Mouse (Mus musculus): ENCODE results near the gene Fhad1. TPM values are rescaled to one million over a fixed set of nuclear protein-coding genes. Genes with fewer than 3 reads are reported as not detected.
A peak's percentile ranks its signal among the peaks of the same experiment; 100 is the strongest.

Fhad1 gene
- polyA plus RNA-seq, 1 experiment: 0.07 TPM

DNA sequence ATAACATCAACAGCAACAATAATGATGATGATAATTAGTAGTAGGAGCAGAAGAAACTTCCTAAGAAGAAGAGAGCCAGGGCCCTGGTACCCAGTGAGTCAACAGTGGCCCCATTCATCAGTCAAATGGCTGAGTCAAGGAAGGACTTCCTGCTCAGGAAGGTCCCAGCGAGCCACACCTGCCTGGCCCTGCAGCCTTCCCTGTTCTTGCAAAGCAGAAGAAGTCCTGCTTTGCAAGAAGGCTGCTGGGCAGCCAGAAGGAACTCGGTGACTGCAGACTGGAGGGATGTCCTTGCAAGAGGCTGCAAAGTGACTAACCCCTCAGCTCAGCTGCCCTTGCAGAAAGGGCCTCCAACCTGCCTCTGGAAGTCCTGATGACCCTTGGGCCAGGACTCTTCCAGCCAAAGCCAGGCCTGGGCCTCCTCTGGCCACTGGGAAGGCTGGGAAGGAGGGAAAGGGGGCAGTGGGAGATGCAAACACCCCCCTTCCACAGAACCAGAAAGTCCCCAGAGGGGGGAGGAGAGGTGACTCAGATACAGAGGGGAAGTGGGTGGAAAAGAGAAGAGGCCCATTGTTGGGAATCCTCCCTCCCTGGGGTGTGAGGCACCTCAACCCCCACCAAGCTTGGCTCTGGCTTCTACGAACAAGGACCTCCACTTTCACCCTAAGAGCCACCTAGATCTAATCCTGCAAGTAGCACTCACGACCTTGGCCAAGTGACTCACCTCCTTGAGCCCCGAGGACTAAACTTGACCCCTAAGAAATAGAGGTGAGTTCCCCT, 145.3 kb downstream of the Fhad1 start:
- H3K79me3 ChIP-seq (ENCODE audit: low read depth): peaks cover 7% of the 10 kb centered on the region
- peaks cover 5% of the 10 kb centered on the region for H3K36me3 ChIP-seq (ENCODE audit: control insufficient read depth, insufficient read depth)
- no peak overlapping the region for H3K4me3 ChIP-seq (ENCODE audit: insufficient read depth, poor library complexity, severe bottlenecking)
- no peaks in the 10 kb centered on the region for H3K27me3 ChIP-seq (ENCODE audit: control insufficient read depth, insufficient read depth, insufficient read length)
- TF ChIP-seq MAX (IDR thresholded peaks at IDR 0.05) (no peak), USF1 (IDR thresholded peaks at IDR 0.05; ENCODE audit: low read depth) (no peak), CTCF (IDR thresholded peaks at IDR 0.05; ENCODE audit: control insufficient read depth, insufficient read depth, insufficient read length) (no peak), MYOG (IDR thresholded peaks at IDR 0.05; ENCODE audit: control insufficient read depth, extremely low read depth, insufficient read length) (no peak), FOSL1 (IDR thresholded peaks at IDR 0.05; ENCODE audit: insufficient read depth, low read length, poor library complexity, severe bottlenecking) (no peak), MYOD1 (IDR thresholded peaks at IDR 0.05; ENCODE audit: control insufficient read depth, insufficient read length, low read depth) (no peak)
- H3K79me2 ChIP-seq (ENCODE audit: control insufficient read depth, insufficient read depth): peaks cover 27% of the 10 kb centered on the region
- H3ac ChIP-seq (ENCODE audit: control insufficient read depth, insufficient read length, low read depth): no peak overlapping the region

DNA sequence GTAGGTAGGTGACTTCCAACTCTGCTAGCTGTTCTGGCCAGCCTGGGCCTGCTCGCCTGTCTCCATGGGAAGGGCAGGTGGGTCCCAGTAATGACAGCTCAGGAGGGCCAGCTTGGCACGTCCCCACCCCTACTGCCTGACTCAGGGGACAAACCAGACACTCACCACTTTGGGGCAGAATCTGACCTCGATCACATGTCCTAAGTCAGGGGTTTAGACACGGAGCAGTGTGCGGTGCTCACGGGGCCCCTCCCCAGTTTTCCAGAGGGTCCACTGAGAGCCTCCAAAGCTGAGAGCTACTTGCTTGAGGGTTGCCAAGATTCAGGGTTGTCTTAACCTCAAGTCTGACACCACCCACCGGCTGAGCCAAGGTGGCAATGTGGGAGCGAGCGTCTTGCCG, 146.8 kb downstream of the Fhad1 start:
- no peak overlapping the region for H3ac ChIP-seq (ENCODE audit: control insufficient read depth, insufficient read length, low read depth)
- TF ChIP-seq FOSL1 (IDR thresholded peaks at IDR 0.05; ENCODE audit: insufficient read depth, low read length, poor library complexity, severe bottlenecking): no peak
- no peak for TF ChIP-seq MYOD1 (IDR thresholded peaks at IDR 0.05; ENCODE audit: control insufficient read depth, insufficient read length, low read depth)
- no peak for TF ChIP-seq CTCF (IDR thresholded peaks at IDR 0.05; ENCODE audit: control insufficient read depth, insufficient read depth, insufficient read length)
- no peak for TF ChIP-seq CEBPB (IDR thresholded peaks at IDR 0.05; ENCODE audit: low read depth)
- TF ChIP-seq MYOG (IDR thresholded peaks at IDR 0.05; ENCODE audit: control insufficient read depth, extremely low read depth, insufficient read length): no peak
- no peak for TF ChIP-seq MAX (IDR thresholded peaks at IDR 0.05)
- TF ChIP-seq USF1 (IDR thresholded peaks at IDR 0.05; ENCODE audit: low read depth): no peak
- H3K79me2 ChIP-seq (ENCODE audit: control insufficient read depth, insufficient read depth): peaks cover 13% of the 10 kb centered on the region
- no peaks in the 10 kb centered on the region for H3K27me3 ChIP-seq (ENCODE audit: control insufficient read depth, insufficient read depth, insufficient read length)
- H3K36me3 ChIP-seq (ENCODE audit: control insufficient read depth, insufficient read depth): peaks cover 9% of the 10 kb centered on the region
- no peaks in the 10 kb centered on the region for H3K79me3 ChIP-seq (ENCODE audit: low read depth)
- H3K4me3 ChIP-seq (ENCODE audit: insufficient read depth, poor library complexity, severe bottlenecking): no peak overlapping the region

DNA sequence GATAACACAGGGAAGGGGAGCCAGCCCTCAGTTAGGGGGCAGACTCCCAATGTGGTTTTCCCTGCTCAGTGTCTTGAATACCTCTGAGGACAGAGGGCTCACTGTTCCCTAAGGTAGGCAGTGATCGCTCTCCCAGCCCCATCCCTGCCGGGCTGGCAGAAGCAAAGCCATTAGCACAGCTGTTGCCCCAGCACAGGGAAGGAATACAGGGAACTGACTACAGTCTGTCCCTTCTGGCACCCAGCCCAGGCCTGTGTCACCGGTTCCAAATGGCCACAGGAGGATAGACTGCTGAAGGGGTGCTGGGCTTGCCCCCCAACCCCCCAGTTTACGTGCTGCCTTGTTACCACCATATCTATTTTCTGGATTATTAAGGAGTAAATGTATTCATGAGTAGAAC, 147.4 kb downstream of the Fhad1 start:
- Histone ChIP-seq H3K79me3 (ENCODE audit: low read depth) (no peaks in the 10 kb centered on the region), H3K79me2 (ENCODE audit: control insufficient read depth, insufficient read depth) (peaks cover 8% of the 10 kb centered on the region), H3K27me3 (ENCODE audit: control insufficient read depth, insufficient read depth, insufficient read length) (no peaks in the 10 kb centered on the region), H3K36me3 (ENCODE audit: control insufficient read depth, insufficient read depth) (peaks cover 9% of the 10 kb centered on the region), H3K4me3 (ENCODE audit: insufficient read depth, poor library complexity, severe bottlenecking) (no peak overlapping the region), H3ac (ENCODE audit: control insufficient read depth, insufficient read length, low read depth) (no peak overlapping the region)
- peak; percentile 47 for TF ChIP-seq MYOD1 (IDR thresholded peaks at IDR 0.05; ENCODE audit: control insufficient read depth, insufficient read length, low read depth)
- TF ChIP-seq CEBPB (IDR thresholded peaks at IDR 0.05; ENCODE audit: low read depth): no peak

DNA sequence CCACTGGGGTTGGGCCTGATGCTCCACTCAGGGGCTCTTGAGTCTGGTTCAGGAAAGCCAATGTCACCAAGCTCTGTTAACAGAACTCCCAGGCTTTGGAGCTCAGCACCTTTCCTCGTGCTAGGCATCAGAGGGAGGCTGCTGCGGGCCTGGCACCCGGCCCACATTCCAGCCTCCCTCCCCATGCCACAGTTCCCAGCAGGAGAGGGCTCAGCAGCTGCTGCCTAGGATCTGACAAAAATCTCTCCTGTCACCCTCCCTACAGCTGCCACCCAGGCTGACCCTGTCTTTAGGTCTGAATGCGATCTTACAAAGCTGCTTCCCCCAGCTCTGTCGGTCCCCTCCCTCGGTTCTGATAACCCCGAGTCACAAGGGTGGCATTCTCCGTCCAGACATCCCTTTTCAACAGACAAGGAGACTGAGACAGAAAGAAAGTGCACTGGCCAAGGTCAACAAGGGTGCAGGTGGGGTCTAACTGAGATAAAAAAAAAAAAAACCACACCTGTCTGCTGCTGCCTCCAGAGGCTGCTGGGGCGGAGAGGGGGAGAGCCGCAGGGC, 147.9 kb downstream of the Fhad1 start:
- no peak overlapping the region for H3ac ChIP-seq (ENCODE audit: control insufficient read depth, insufficient read length, low read depth)
- TF ChIP-seq MYOG (IDR thresholded peaks at IDR 0.05; ENCODE audit: control insufficient read depth, extremely low read depth, insufficient read length): no peak
- TF ChIP-seq MAX (IDR thresholded peaks at IDR 0.05): peak; percentile 50
- TF ChIP-seq MYOD1 (IDR thresholded peaks at IDR 0.05; ENCODE audit: control insufficient read depth, insufficient read length, low read depth): peak; percentile 95
- TF ChIP-seq CTCF (IDR thresholded peaks at IDR 0.05; ENCODE audit: control insufficient read depth, insufficient read depth, insufficient read length): no peak
- no peak for TF ChIP-seq USF1 (IDR thresholded peaks at IDR 0.05; ENCODE audit: low read depth)
- no peak overlapping the region for H3K4me3 ChIP-seq (ENCODE audit: insufficient read depth, poor library complexity, severe bottlenecking)
- H3K79me2 ChIP-seq (ENCODE audit: control insufficient read depth, insufficient read depth): peaks cover 3% of the 10 kb centered on the region
- no peaks in the 10 kb centered on the region for H3K79me3 ChIP-seq (ENCODE audit: low read depth)
- H3K27me3 ChIP-seq (ENCODE audit: control insufficient read depth, insufficient read depth, insufficient read length): no peaks in the 10 kb centered on the region
- peaks cover 9% of the 10 kb centered on the region for H3K36me3 ChIP-seq (ENCODE audit: control insufficient read depth, insufficient read depth)

DNA sequence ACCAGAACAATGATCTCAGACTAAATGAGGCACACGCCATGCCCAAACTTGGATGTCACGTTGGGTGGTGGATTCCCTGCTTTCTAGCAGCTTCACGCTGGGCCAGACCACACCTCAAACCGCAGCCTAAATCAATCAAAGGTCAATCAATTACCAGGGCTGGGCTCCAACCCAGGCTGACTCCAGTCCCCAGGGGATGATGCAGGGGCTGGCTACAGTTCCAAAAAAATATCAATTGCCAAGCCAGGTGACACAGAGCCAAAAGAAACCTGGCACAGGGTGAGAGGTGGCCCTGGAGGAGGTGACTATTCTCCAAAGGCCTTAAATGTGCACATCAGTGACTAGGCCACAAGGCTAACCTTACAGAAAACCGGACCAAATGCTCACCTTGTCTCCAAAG, 149.3 kb downstream of the Fhad1 start:
- H3K79me3 ChIP-seq (ENCODE audit: low read depth): no peaks in the 10 kb centered on the region
- peaks cover 9% of the 10 kb centered on the region for H3K36me3 ChIP-seq (ENCODE audit: control insufficient read depth, insufficient read depth)
- H3ac ChIP-seq (ENCODE audit: control insufficient read depth, insufficient read length, low read depth): no peak overlapping the region
- TF ChIP-seq FOSL1 (IDR thresholded peaks at IDR 0.05; ENCODE audit: insufficient read depth, low read length, poor library complexity, severe bottlenecking) (no peak), MYOD1 (IDR thresholded peaks at IDR 0.05; ENCODE audit: control insufficient read depth, insufficient read length, low read depth) (no peak), USF1 (IDR thresholded peaks at IDR 0.05; ENCODE audit: low read depth) (no peak), CTCF (IDR thresholded peaks at IDR 0.05; ENCODE audit: control insufficient read depth, insufficient read depth, insufficient read length) (no peak), MYOG (IDR thresholded peaks at IDR 0.05; ENCODE audit: control insufficient read depth, extremely low read depth, insufficient read length) (no peak), MAX (IDR thresholded peaks at IDR 0.05) (no peak), CEBPB (IDR thresholded peaks at IDR 0.05; ENCODE audit: low read depth) (no peak)
- no peak overlapping the region for H3K4me3 ChIP-seq (ENCODE audit: insufficient read depth, poor library complexity, severe bottlenecking)
- H3K79me2 ChIP-seq (ENCODE audit: control insufficient read depth, insufficient read depth): no peaks in the 10 kb centered on the region
- no peaks in the 10 kb centered on the region for H3K27me3 ChIP-seq (ENCODE audit: control insufficient read depth, insufficient read depth, insufficient read length)

DNA sequence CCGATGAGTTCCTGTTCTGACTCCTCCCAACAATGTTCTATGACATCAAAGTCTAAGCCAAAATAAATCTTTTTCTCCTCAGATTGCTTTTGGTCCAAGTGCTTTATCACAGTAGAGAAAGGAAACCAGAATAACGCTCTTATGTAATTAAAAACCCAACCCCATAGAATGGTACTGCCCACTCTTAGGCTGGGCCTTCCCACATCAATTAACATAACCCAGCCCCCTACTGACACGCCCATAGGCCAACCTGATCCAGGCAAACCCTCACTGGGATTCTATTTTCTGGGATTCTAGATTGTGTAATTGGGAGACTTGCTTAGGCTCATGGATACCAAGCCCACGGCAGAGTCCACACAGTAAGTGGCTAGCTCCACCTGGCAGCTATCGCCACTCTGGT, 149.9 kb downstream of the Fhad1 start:
- H3ac ChIP-seq (ENCODE audit: control insufficient read depth, insufficient read length, low read depth): no peak overlapping the region
- no peak for TF ChIP-seq FOSL1 (IDR thresholded peaks at IDR 0.05; ENCODE audit: insufficient read depth, low read length, poor library complexity, severe bottlenecking)
- no peak for TF ChIP-seq MYOG (IDR thresholded peaks at IDR 0.05; ENCODE audit: control insufficient read depth, extremely low read depth, insufficient read length)
- TF ChIP-seq MAX (IDR thresholded peaks at IDR 0.05): no peak
- TF ChIP-seq CEBPB (IDR thresholded peaks at IDR 0.05; ENCODE audit: low read depth): no peak

More for the DNA sequence above, 149.9 kb downstream of the Fhad1 start:
- Histone ChIP-seq H3K79me2 (ENCODE audit: control insufficient read depth, insufficient read depth) (no peaks in the 10 kb centered on the region), H3K27me3 (ENCODE audit: control insufficient read depth, insufficient read depth, insufficient read length) (no peaks in the 10 kb centered on the region), H3K79me3 (ENCODE audit: low read depth) (no peaks in the 10 kb centered on the region), H3K4me3 (ENCODE audit: insufficient read depth, poor library complexity, severe bottlenecking) (no peak overlapping the region), H3K36me3 (ENCODE audit: control insufficient read depth, insufficient read depth) (peaks cover 9% of the 10 kb centered on the region)

Measured in C2C12 (cell line).